Mouse (Mus musculus): ENCODE results near the gene Hmga1b.
"Not testable (repeated sequence)": the region's sequence is repeated elsewhere in the genome, so short reads cannot be mapped to it uniquely, and the experiment has no call there.

GRCm38 (mm10) chr11:120763121-120763999 is 766 bp downstream of the Hmga1b start:
- not testable (repeated sequence) for TF ChIP-seq GATA1 (IDR thresholded peaks at IDR 0.05; ENCODE audit: low read depth, low read length); TAL1 (IDR thresholded peaks at IDR 0.05; ENCODE audit: low read length); CTCF (IDR thresholded peaks at IDR 0.05 in 2 of 3, conservative IDR thresholded peaks at IDR 0.05 in 1 of 3; ENCODE audit: control insufficient read depth in 1 of 3, insufficient read depth in 1 of 3, low read depth in 2 of 3, low read length in 3 of 3, poor library complexity in 1 of 3, severe bottlenecking in 1 of 3); POLR2A (IDR thresholded peaks at IDR 0.05; ENCODE audit: control insufficient read depth in 1 of 2, insufficient read depth in 1 of 2, low read depth in 1 of 2, low read length in 2 of 2, poor library complexity in 1 of 2); MAX (IDR thresholded peaks at IDR 0.05; ENCODE audit: low read length); POLR2AphosphoS2 (IDR thresholded peaks at IDR 0.05; ENCODE audit: low read length); GABPA (IDR thresholded peaks at IDR 0.05; ENCODE audit: low read depth, low read length); EP300 (IDR thresholded peaks at IDR 0.05; ENCODE audit: low read depth in 1 of 2, low read length in 2 of 2); USF2 (IDR thresholded peaks at IDR 0.05; ENCODE audit: borderline replicate concordance in 1 of 2, insufficient read depth in 1 of 2, low read depth in 1 of 2, low read length in 2 of 2); ZNF384 (IDR thresholded peaks at IDR 0.05; ENCODE audit: low read depth, low read length)

Measured in MEL (cell line).